Mouse (Mus musculus): ENCODE data around the gene Gramd4. TPM values are rescaled to one million over a fixed set of nuclear protein-coding genes. Genes with fewer than 3 reads are reported as not detected.
A peak's percentile ranks its signal among the peaks of the same experiment; 100 is the strongest.

Gene Gramd4
- polyA plus RNA-seq, 1 experiment, result 25.1 TPM

DNA sequence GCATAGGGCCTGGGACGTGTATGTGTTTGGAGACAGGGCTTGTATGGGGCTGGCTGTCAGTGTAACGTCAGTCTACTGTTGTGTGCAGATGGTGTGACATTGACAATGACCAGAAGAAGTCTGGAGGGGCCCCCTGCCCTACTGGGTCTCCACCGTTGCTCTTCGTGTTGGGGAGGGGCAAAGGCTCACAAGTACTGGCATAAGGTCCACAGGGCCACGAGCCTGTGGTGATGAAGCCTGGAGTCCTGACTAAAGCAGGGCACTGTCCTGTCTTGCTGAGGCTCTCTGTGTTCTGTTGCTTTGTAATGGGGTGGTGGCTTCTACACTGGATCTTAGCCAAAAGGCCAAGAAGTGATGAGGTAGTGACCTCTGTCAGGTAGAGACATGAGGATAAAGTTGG is 20.4 kb downstream of the Gramd4 start:
- Histone ChIP-seq H3K36me3 (ENCODE audit: control insufficient read depth, insufficient read depth, low read length) (no peaks in the 10 kb centered on the region), H3K27me3 (ENCODE audit: control insufficient read depth, insufficient read depth, low read length) (no peaks in the 10 kb centered on the region), H3K27ac (ENCODE audit: insufficient read depth, low read depth, low read length) (no peak overlapping the region), H3K4me3 (ENCODE audit: low read depth, low read length) (no peak overlapping the region), H3K4me1 (ENCODE audit: control insufficient read depth, insufficient read depth, insufficient read length, low read length) (peaks cover 67% of the 10 kb centered on the region)
- WGBS, result 62% methylated on average over 5 of the region's 5 CpGs
- TF ChIP-seq POLR2A (IDR thresholded peaks at IDR 0.05; ENCODE audit: low read depth, low read length) (no peak), CTCF (IDR thresholded peaks at IDR 0.05; ENCODE audit: extremely low read depth, insufficient read length, insufficient replicate concordance, low read depth, low read length) (no peak)

DNA sequence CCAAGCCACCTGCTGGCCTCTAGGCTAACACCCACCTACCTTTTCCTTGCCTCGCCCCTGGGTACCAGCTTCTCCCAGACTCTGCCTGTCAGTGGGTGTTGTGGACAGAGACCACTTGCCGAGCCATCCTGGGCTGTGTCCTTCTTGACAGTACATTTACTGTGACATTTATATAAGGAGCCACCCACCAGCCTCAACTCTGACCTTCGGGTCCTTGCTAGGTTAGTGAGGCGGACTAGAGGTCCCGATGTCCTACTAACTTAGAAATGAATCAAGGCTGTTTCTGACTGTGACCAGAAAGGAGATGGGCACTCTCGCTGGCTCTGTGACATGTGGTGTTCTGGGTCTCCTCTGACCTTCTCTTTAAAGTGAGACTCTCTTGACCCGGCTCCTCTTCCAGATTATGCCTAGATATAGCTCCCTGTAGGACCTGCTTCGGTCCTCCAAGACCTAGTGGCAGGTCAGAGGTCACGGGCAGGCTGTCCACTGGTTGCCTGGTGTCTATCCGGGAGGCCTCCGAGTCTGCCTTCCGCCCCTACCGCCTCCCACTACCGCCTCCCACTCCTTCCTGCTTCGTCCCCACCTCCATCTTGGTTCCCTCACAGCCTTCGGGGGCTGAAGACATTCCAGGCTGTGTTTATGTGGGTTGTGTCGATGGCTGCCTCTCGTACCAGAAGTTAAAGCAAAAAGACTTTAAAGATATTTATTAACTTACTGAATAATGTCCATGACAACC is 21.2 kb downstream of the Gramd4 start:
- 79% methylated on average over 18 of the region's 18 CpGs for WGBS
- Histone ChIP-seq H3K27ac (ENCODE audit: insufficient read depth, low read depth, low read length) (peak overlapping the region; percentile 15; the same call in 1 of the 2 replicates), H3K4me1 (ENCODE audit: control insufficient read depth, insufficient read depth, insufficient read length, low read length) (peaks cover 61% of the 10 kb centered on the region), H3K4me3 (ENCODE audit: low read depth, low read length) (no peak overlapping the region), H3K27me3 (ENCODE audit: control insufficient read depth, insufficient read depth, low read length) (no peaks in the 10 kb centered on the region), H3K36me3 (ENCODE audit: control insufficient read depth, insufficient read depth, low read length) (no peaks in the 10 kb centered on the region)
- TF ChIP-seq CTCF (IDR thresholded peaks at IDR 0.05; ENCODE audit: extremely low read depth, insufficient read length, insufficient replicate concordance, low read depth, low read length) (no peak), POLR2A (IDR thresholded peaks at IDR 0.05; ENCODE audit: low read depth, low read length) (no peak)

DNA sequence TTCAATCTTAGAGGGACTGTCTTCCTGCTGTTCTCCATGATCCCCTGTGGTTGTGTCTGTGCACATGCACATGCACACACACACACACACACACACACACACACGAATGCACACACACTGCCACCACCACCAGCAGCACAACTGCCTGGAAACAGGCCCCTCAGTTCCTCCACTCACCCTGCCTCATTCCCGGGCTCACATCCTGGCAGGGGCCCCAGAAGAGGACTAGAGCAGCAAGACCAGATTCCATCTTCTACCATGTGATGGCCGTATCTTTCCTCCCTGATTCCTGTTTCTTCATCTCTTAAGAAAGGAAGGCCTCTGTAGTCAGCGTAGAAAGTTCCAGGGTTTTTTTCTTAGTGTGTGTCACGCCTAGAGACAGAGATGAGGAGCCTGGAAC is 22.0 kb downstream of the Gramd4 start:
- no peak overlapping the region for H3K4me3 ChIP-seq (ENCODE audit: low read depth, low read length)
- WGBS, result 75% methylated on average over 5 of the region's 5 CpGs
- no peaks in the 10 kb centered on the region for H3K27me3 ChIP-seq (ENCODE audit: control insufficient read depth, insufficient read depth, low read length)
- peak overlapping the region; percentile 12 for H3K27ac ChIP-seq (ENCODE audit: insufficient read depth, low read depth, low read length)
- no peak for TF ChIP-seq CTCF (IDR thresholded peaks at IDR 0.05; ENCODE audit: extremely low read depth, insufficient read length, insufficient replicate concordance, low read depth, low read length)
- no peak for TF ChIP-seq POLR2A (IDR thresholded peaks at IDR 0.05; ENCODE audit: low read depth, low read length)
- H3K36me3 ChIP-seq (ENCODE audit: control insufficient read depth, insufficient read depth, low read length), result no peaks in the 10 kb centered on the region
- peaks cover 53% of the 10 kb centered on the region for H3K4me1 ChIP-seq (ENCODE audit: control insufficient read depth, insufficient read depth, insufficient read length, low read length)

DNA sequence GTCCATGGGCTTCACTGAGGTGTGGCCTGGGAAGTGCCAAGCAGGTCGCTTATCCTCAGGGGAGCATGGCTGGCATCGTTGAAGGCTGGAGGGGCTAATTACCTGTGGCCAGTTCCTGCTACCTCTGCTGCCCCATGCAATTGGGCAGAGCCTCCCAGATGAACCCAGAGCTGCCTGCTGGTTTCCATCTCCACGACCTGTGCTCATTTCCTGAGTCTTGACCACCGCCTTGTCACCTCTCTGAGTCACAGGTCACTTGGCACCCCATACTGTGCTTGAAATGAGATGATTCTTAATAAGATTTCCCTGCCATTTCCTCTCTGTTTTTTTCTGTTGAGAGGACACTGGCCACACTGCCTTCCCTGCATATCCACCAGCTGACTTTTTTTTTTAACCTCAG is 22.4 kb downstream of the Gramd4 start:
- peaks cover 52% of the 10 kb centered on the region for H3K4me1 ChIP-seq (ENCODE audit: control insufficient read depth, insufficient read depth, insufficient read length, low read length)
- 51% methylated on average over 4 of the region's 4 CpGs for WGBS
- peak overlapping the region; percentile 38; the same call in 1 of the 2 replicates for H3K27ac ChIP-seq (ENCODE audit: insufficient read depth, low read depth, low read length)
- no peaks in the 10 kb centered on the region for H3K27me3 ChIP-seq (ENCODE audit: control insufficient read depth, insufficient read depth, low read length)
- no peak overlapping the region for H3K4me3 ChIP-seq (ENCODE audit: low read depth, low read length)
- TF ChIP-seq POLR2A (IDR thresholded peaks at IDR 0.05; ENCODE audit: low read depth, low read length) (no peak), CTCF (IDR thresholded peaks at IDR 0.05; ENCODE audit: extremely low read depth, insufficient read length, insufficient replicate concordance, low read depth, low read length) (no peak)
- H3K36me3 ChIP-seq (ENCODE audit: control insufficient read depth, insufficient read depth, low read length), result no peaks in the 10 kb centered on the region

DNA sequence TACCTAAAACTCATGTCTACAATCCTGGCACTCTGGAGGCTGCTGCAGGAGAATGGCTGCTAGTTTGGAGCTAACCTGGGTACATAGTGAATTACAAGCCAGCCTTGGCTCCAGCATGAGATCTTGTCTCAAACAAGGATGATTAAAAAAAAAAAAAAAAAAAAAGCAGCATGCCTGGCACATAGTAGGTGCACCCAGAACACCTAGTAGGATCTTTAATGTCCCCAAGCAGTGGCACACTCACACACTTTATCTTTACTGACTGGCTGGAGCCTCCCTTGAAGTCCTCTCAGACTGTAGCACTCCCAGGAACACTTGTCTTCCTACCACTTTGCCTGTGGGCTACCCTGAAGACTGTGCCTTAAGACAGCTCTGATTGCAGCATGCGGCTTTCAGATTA is 22.9 kb downstream of the Gramd4 start:
- peaks cover 57% of the 10 kb centered on the region for H3K4me1 ChIP-seq (ENCODE audit: control insufficient read depth, insufficient read depth, insufficient read length, low read length)
- peak overlapping the region; percentile 38; the same call in 1 of the 2 replicates for H3K27ac ChIP-seq (ENCODE audit: insufficient read depth, low read depth, low read length)
- WGBS, result 97% methylated on average over 1 of the region's 1 CpGs
- H3K36me3 ChIP-seq (ENCODE audit: control insufficient read depth, insufficient read depth, low read length), result no peaks in the 10 kb centered on the region
- TF ChIP-seq POLR2A (IDR thresholded peaks at IDR 0.05; ENCODE audit: low read depth, low read length) (no peak), CTCF (IDR thresholded peaks at IDR 0.05; ENCODE audit: extremely low read depth, insufficient read length, insufficient replicate concordance, low read depth, low read length) (no peak)
- H3K27me3 ChIP-seq (ENCODE audit: control insufficient read depth, insufficient read depth, low read length), result no peaks in the 10 kb centered on the region
- H3K4me3 ChIP-seq (ENCODE audit: low read depth, low read length), result no peak overlapping the region

DNA sequence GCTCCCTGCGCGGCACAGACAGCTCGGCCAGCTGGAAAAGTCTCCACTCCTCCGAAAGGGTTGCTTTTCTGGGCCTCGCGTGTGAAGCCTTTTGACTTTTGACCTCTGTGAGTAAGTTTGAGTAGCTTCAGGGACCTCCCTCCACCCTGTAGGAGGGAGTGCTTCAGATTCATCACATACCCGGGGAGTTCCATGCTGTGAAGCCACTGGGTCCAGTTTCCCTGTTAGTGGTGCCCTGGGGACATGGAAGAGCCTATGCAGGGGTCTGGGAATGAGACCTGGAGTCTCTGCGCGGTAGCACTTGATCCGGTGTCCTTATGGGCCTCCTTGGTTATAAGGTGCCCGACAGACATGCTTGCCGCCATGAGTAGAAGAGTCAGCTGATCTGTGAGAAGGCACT is 24.2 kb downstream of the Gramd4 start:
- no peaks in the 10 kb centered on the region for H3K36me3 ChIP-seq (ENCODE audit: control insufficient read depth, insufficient read depth, low read length)
- no peak for TF ChIP-seq CTCF (IDR thresholded peaks at IDR 0.05; ENCODE audit: extremely low read depth, insufficient read length, insufficient replicate concordance, low read depth, low read length)
- TF ChIP-seq POLR2A (IDR thresholded peaks at IDR 0.05; ENCODE audit: low read depth, low read length), result no peak
- H3K27ac ChIP-seq (ENCODE audit: insufficient read depth, low read depth, low read length), result no peak overlapping the region
- no peaks in the 10 kb centered on the region for H3K27me3 ChIP-seq (ENCODE audit: control insufficient read depth, insufficient read depth, low read length)
- 81% methylated on average over 12 of the region's 12 CpGs for WGBS
- H3K4me3 ChIP-seq (ENCODE audit: low read depth, low read length), result no peak overlapping the region
- peaks cover 57% of the 10 kb centered on the region for H3K4me1 ChIP-seq (ENCODE audit: control insufficient read depth, insufficient read depth, insufficient read length, low read length)

DNA sequence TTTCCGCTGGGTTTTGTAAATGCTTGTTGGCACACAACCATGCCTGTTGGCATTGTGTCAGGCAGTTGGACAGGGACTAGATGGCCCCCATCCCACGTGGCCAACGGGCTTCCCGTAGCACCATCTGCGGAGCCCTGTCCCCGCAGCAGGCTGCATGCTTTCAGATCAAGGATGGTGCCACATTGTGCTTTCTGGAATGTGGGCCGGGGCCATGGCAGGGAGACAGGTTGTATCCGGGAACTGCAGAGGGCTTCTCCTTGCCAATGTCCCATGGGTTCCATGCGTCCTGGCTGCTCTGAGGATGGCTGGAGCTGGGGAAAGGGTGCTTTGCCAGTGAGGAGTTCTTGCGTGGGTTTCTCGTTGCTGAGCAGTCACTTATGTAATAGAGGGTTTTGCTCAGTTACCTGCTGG is 25.1 kb downstream of the Gramd4 start:
- TF ChIP-seq POLR2A (IDR thresholded peaks at IDR 0.05; ENCODE audit: low read depth, low read length) (no peak), CTCF (IDR thresholded peaks at IDR 0.05; ENCODE audit: extremely low read depth, insufficient read length, insufficient replicate concordance, low read depth, low read length) (no peak)
- Histone ChIP-seq H3K27me3 (ENCODE audit: control insufficient read depth, insufficient read depth, low read length) (no peaks in the 10 kb centered on the region), H3K27ac (ENCODE audit: insufficient read depth, low read depth, low read length) (peak overlapping the region; percentile 18; the same call in 1 of the 2 replicates), H3K4me3 (ENCODE audit: low read depth, low read length) (no peak overlapping the region), H3K4me1 (ENCODE audit: control insufficient read depth, insufficient read depth, insufficient read length, low read length) (peaks cover 60% of the 10 kb centered on the region), H3K36me3 (ENCODE audit: control insufficient read depth, insufficient read depth, low read length) (no peaks in the 10 kb centered on the region)
- 86% methylated on average over 11 of the region's 11 CpGs for WGBS

Data from small intestine, adult 2 months (tissue).